In the genomic region with DNA sequence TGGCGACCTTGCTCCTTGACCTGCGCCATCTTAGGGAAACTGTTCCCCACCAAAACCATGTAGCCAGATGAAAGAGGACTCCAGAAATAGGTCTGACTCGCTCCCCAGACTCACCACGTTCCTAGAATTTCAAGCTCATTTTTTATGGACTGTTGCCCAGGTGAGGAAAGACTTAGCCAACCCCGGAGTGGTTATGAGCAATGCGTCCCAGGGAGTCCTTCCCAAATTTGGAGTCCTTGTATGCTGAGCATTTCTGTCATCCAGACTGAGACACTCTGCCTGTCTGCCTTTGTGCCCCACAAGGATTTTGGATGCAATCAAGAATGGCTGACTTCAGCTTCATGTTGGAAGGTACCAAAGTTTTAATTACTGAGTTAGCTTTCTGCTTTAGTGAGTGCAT, we compare ENCODE assay signal across 15 mouse cellular contexts. TPM values are rescaled to one million over a fixed set of nuclear protein-coding genes. Genes with fewer than 3 reads are reported as not detected.
DNase-seq lines count a peak whose midpoint lies in the region; ATAC-seq lines count a peak whose summit lies in the region.
"Had no signal": no experiment of that assay in that cellular context is flagged by ENCODE, and none has a peak within 500 bp of the region (broad histone marks: within the 10 kb centered on the region; RNA-seq: fewer than 3 reads in every experiment).

No protein-coding gene starts in this region.

- H3K4me2 ChIP-seq in heart, embryonic 15.5 days: no peak overlapping the region
- no peak overlapping the region for H3K4me2 ChIP-seq in heart, embryonic 11.5 days
- H3K4me2 ChIP-seq: embryonic facial prominence, embryonic 13.5 days; liver, embryonic 15.5 days; midbrain, embryonic 15.5 days had no signal

- WGBS in heart, embryonic 15.5 days: 54% methylated on average over 6 of the region's 6 CpGs
- WGBS in heart, embryonic 11.5 days (ENCODE audit: insufficient replicate concordance): 74% methylated on average over 6 of the region's 6 CpGs

- H3K27me3 ChIP-seq in heart, embryonic 15.5 days: no peaks in the 10 kb centered on the region
- H3K27me3 ChIP-seq in heart, embryonic 11.5 days (ENCODE audit: control insufficient read depth, insufficient read depth, low read length): no peaks in the 10 kb centered on the region
- H3K27me3 ChIP-seq: embryonic facial prominence, embryonic 13.5 days; liver, embryonic 15.5 days; midbrain, embryonic 15.5 days had no signal

- ATAC-seq in heart, embryonic 15.5 days (replicated peaks; ENCODE audit: insufficient number of reproducible peaks, insufficient read depth, low FRiP score, low read depth): 0 out of 2 replicates have a peak, but pooled peaks have one; percentile 39
- ATAC-seq in heart, embryonic 11.5 days (replicated peaks; ENCODE audit: insufficient number of reproducible peaks, low FRiP score, low TSS enrichment): no peak
- ATAC-seq in CD4-positive, CD25-positive, alpha-beta regulatory T cell, adult 4 months: no peak
- ATAC-seq: midbrain, embryonic 15.5 days had no signal

- no peak overlapping the region for H3K4me3 ChIP-seq in heart, embryonic 15.5 days
- H3K4me3 ChIP-seq in heart, embryonic 11.5 days (ENCODE audit: low read depth, low read length): no peak overlapping the region
- H3K4me3 ChIP-seq: embryonic facial prominence, embryonic 13.5 days; liver, embryonic 15.5 days; midbrain, embryonic 15.5 days had no signal

- H3K27ac ChIP-seq in heart, embryonic 15.5 days: peak overlapping the region; percentile 18; the same call in 1 of the 2 replicates
- H3K27ac ChIP-seq in heart, embryonic 11.5 days (ENCODE audit: low read depth, low read length): no peak overlapping the region
- H3K27ac ChIP-seq: embryonic facial prominence, embryonic 13.5 days; liver, embryonic 15.5 days; midbrain, embryonic 15.5 days had no signal

- DNase-seq in adrenal gland, postnatal 14 days: peak; percentile 25
- no peak for DNase-seq in adrenal gland, adult 8-10 months
- peak; percentile 53 for DNase-seq in adipocyte (ENCODE audit: low spot score)
- DNase-seq in lung, postnatal 14 days: peak; percentile 13
- DNase-seq in left cerebral cortex, adult 11 months (ENCODE audit: low spot score): no peak
- DNase-seq: cerebellum, adult 11-12 months; retina, postnatal 1 day; right cerebral cortex, postnatal 4 days; thymus, postnatal 36 days had no signal

- no peaks in the 10 kb centered on the region for H3K9me3 ChIP-seq in heart, embryonic 15.5 days (replicated peaks)
- H3K9me3 ChIP-seq in heart, embryonic 11.5 days (replicated peaks; ENCODE audit: control insufficient read depth, low read length): no peaks in the 10 kb centered on the region
- H3K9me3 ChIP-seq: liver, embryonic 15.5 days; midbrain, embryonic 15.5 days had no signal

- H3K36me3 ChIP-seq in heart, embryonic 15.5 days: no peaks in the 10 kb centered on the region
- H3K36me3 ChIP-seq in heart, embryonic 11.5 days (ENCODE audit: control insufficient read depth, insufficient read depth, low read length): no peaks in the 10 kb centered on the region
- H3K36me3 ChIP-seq: embryonic facial prominence, embryonic 13.5 days; liver, embryonic 15.5 days; midbrain, embryonic 15.5 days had no signal

- H3K4me1 ChIP-seq in heart, embryonic 15.5 days (replicated peaks): peaks cover 7% of the 10 kb centered on the region
- H3K4me1 ChIP-seq in heart, embryonic 11.5 days (ENCODE audit: control insufficient read depth, insufficient read depth, low read length): peaks cover 9% of the 10 kb centered on the region; the same call in 1 of the 2 replicates
- H3K4me1 ChIP-seq: midbrain, embryonic 15.5 days had no signal

- no peak overlapping the region for H3K9ac ChIP-seq in heart, embryonic 15.5 days
- H3K9ac ChIP-seq in heart, embryonic 11.5 days (ENCODE audit: low read depth, low read length): no peak overlapping the region
- H3K9ac ChIP-seq: embryonic facial prominence, embryonic 13.5 days; liver, embryonic 15.5 days; midbrain, embryonic 15.5 days had no signal

RNA-seq across cellular contexts. Expression of gene Magi1, which starts 19.8 kb away (rescaled TPM):
- 17.5 and 24.3 TPM in 2 replicates for total RNA-seq in adrenal gland, postnatal 14 days (2021)
- 10 to 100 TPM; 16.5 to 69.9 (median 38.8) TPM for total RNA-seq in adrenal gland, adult 8-10 months (2022)
- polyA plus RNA-seq in heart, embryonic 15.5 days (2015; fragmentation: Nextera tagmentation; extraction: Ambion mirVana): 6.7 and 7.5 TPM in 2 replicates
- polyA plus RNA-seq in heart, embryonic 11.5 days (2014; fragmentation: Nextera tagmentation; extraction: Ambion mirVana): 7.9 and 9.2 TPM in 2 replicates
- under 1 TPM; 0.08 to 0.54 TPM for polyA plus RNA-seq in CD4-positive, CD25-positive, alpha-beta regulatory T cell, adult 4 months (2017; shearing (Covaris generic))

Comparison
In these comparisons a context has a peak if more than half of its experiments do, and no peak if none do; other contexts are left out.
1. DNase-seq: peak in adrenal gland, postnatal 14 days (single experiment), adipocyte (single experiment) and lung, postnatal 14 days (single experiment); none in adrenal gland, adult 8-10 months (single experiment) and left cerebral cortex, adult 11 months (single experiment).